Mouse (Mus musculus) yolk sac, embryonic 10.5 days (tissue): ENCODE data around the gene Apaf1.

ENCODE experiments used
- DNase-seq: peaks from one replicate; pipeline ENCODE4 v3.0.0-alpha.2; 2017; ENCODE audit warnings: low spot score

Apaf1 gene

GRCm38 (mm10) chr10:91081959-91082507 lies 537 bp downstream of the Apaf1 start:
- peak; percentile 61 for DNase-seq

GRCm38 (mm10) chr10:91080540-91080939 lies 2.0 kb downstream of the Apaf1 start:
- DNase-seq: no peak

DNA sequence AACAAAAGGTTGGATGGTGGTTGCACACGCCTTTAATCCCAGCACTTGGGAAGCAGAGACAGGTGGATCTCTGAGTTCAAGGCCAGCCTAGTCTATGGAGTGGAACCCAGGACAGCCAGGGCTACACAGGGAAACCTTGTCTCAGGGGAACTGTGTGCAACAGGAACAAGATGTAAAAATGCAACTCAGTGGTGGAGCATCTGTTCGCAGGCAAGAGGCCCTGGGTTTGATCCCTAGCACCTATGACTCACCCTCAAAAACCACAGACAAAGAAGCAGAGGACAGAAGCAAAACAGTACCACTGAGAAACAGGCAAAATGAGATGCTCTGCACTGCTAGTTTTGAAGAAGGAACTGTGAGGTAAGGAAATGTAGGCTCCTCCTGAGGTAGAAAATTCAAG lies 5.9 kb downstream of the Apaf1 start:
- no peak for DNase-seq

GRCm38 (mm10) chr10:91073345-91073744 lies 9.2 kb downstream of the Apaf1 start:
- no peak for DNase-seq

DNA sequence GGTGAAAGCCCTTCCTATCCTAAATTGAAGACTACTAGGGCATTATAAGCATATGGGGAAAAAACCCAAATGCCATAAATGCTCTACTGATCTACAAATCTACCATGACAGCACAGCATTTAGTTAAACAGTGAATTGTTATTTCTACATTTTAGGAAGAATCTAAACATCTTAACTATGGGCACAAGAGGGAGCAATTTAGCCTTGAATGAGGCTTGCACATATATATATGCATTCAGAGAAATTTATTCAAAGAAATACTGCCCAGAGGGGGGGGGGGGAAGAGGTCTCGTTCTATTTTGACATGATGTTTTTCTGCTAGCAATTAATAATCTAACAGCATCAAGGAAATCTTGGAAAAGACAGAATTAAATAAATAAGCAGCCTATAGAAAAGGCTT lies 10.8 kb downstream of the Apaf1 start:
- DNase-seq: no peak

GRCm38 (mm10) chr10:91062355-91062754 lies 20.2 kb downstream of the Apaf1 start:
- DNase-seq: no peak

- DNase-seq: no peak
Observed at GRCm38 (mm10) chr10:91060742-91061141, 21.8 kb downstream of the Apaf1 start.

DNA sequence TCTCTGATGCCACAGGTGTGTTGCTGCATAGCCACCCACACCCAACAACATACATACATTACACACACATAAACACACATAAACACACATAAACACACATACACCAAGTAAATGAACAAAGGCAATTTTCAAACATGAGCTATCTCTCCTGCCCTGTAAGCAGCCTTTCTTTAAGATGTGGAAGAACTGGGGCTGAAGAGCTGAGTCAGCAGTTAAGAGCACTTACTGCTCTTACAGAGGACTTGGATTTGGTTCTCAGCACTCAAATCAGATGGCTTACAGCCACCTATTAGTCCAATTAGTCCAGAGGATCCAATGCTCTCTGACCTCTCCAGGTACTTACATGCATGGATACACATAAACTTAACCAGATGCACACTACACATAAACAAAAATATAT lies 29.8 kb downstream of the Apaf1 start:
- DNase-seq: no peak

GRCm38 (mm10) chr10:91051156-91051555 lies 31.4 kb downstream of the Apaf1 start:
- DNase-seq: no peak

DNA sequence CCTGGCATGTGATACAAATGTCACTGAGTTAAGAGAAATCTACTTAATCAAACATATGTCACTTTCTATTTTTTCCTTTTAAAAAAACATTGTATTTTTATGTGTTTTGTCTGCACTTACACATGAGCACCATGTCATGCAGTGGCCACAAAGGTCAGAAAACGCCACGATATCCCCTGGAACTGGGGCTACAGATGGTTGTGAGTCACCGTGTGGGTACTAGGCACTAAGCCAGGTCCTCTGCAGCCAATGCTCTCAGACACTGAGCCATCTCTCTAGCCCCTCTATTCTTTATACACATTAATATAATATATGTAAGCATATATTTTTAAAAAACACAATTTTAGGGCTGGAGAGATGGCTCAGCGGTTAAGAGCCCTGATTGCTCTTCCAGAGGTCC lies 32.9 kb downstream of the Apaf1 start:
- no peak for DNase-seq

GRCm38 (mm10) chr10:91033942-91034341 lies 48.6 kb downstream of the Apaf1 start:
- DNase-seq: peak; percentile 40

DNA sequence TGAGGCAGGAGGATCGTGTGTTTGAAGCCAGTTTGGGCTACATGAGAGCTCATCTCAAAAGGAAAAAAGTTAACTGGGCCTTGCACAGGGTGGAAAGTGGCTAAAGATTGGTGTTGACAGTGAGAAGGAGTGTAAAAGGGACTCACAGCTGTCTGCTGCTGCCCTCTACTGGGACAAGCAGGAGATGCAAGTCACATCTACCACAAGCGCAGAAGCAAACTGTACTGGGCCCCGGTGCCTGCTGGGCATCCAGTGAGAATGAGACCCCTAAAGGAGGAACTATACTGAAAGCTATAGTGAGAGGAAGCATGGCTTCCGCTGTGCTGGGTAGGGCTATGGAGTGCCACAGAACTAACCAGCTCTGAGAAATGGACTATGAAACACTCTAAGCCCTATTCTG lies 50.2 kb downstream of the Apaf1 start:
- peak; percentile 49 for DNase-seq

DNA sequence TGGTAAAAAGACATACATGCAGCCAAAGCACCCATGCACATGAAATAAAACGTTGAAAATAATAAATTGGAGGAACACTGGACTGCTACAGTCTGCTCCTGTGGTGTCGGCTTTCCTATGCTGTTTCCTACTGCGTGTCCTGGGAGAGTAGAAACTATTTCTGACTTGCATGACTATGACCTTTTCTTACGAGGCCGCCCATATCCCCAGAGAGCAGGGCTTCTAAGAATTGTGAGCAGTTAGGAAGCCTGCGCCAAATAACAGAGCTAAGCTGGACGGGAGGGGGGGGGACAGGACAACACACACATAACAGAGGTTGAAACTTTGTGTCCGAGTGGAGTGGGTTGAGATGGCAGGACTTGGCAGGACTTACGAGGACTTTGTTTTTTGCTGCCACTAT lies 51.4 kb downstream of the Apaf1 start:
- no peak for DNase-seq

DNA sequence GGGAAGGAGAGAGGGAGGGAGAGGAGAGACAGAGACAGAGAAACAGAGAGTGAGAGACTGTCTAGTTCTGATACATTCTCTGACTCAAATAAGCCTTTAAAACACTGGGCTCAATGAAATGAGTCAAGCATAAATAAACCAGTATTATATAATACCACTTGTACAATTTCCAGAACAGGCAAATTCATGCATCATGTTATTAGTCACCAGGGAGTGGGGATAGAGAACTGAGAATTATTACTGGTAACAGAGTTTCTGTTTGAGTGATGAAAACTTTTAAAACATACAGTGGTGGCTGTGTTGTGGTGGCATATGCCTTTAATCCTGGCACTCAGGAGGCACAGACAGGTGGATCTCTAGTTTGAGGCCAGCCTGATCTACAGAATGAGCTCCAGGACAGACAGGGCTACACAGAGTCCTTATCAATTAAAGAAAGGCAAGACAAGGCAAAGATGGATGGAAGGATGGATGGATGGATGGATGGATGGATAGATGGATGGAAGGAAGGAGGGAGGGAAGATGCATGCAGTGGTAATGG lies 53.5 kb downstream of the Apaf1 start:
- DNase-seq: no peak

- DNase-seq: no peak
Observed at GRCm38 (mm10) chr10:91027964-91028363, 54.6 kb downstream of the Apaf1 start.

DNA sequence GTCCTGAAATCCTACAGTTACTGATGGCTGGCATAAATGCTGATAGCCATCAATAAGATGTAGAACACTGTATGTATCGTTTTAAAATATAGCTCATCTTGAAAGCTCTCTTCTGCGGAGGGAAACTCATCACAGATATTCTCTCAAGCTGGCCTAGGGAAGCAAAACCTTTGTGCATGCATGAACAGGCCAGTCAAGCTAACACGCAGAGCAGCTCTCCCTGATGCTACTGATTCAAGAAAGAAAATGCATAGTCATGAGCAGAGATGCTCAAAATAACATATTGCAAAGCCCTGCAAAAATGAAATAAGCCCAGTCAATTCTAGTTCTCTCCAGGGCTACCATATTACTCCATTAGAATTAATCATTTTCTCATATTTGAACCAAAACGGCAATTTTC lies 55.1 kb downstream of the Apaf1 start:
- no peak for DNase-seq

DNA sequence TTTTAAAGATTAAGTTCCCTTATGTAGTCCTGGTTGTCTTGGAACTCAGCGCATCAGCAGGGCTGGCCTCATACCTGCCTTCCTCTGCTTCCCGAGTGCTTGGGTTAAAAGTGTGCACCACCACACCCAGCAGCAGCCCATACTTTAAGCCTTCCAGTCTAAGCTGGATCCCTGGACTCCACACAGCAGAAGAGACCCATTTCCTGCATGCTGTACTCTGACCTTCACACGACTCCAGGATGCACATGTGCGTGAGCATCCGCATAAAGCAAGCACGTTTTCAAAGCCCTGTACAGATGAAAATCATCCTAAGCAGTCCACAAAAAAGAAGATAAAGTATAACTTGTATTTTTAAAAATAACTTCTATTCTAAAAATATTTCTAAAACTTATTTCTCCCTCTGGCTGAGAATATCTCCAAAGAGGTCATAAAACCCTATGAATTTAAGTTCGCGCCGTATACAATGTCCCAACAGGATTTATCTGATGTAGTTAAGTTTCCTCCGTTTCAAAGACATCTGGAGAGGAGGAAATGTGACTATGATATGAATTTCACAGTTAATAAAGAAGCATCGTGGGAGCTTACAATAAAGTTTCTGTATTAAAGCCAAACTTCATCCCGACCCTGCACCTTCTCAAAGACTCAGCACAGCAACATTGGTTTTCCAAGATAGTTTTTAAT lies 76.6 kb downstream of the Apaf1 start:
- no peak for DNase-seq

DNA sequence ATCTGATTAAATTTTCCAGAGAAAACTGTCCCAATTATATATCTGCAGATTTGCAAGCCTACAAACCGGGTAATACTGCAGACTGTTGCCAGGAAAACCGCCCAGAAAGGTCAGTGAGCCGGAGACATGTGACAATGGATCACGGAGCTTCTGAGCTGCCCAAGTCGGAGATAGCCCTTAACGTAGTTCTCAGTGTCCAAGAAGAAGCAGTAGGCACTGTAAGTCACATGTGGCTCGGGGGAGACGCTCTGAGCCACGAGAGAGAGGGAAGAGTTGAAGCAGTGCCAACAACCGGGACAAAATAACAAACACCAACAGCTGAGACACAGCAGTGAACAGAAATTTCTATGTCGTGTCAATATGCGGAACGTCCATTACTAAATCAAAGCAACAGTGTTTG lies 81.1 kb downstream of the Apaf1 start:
- DNase-seq: no peak

DNA sequence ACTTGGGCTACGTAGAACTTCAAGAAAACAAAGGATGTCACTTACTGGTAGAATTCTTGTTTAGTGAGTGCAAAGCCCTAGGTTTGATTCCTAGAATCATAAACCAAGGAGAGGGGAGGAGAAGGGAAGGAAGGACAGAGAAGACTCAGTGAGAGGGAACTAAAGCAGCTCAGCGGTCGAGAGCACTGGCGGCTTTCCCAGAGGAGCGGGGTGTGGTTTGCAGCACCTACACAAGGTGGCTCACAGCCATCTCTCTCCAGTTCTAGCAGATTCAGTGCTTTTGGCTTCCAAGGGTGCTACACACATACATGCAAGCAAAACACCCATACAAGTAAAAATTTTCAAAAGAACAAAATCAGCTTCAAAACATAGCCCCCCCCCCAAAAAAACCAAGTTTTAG lies 82.7 kb downstream of the Apaf1 start:
- DNase-seq: no peak

DNA sequence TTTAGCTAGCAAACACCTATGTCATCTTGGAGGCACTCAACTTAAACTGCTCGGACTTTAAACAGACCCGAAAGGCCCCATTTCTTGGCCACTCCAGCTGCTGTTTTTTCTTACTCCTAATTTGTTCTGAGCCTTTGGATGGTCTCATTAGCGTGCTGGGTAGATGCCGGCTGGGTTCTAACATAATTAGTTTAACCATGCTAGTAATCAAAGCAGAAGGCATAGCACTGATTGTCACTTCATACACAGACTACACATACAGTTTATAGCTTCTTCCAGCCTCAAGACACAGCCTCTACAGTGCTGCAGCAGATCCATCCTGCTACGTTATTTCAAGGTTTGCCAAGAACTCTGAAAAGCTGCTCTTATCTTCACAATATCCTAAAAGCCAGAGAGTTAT lies 88.7 kb downstream of the Apaf1 start:
- no peak for DNase-seq

- no peak for DNase-seq
Observed at GRCm38 (mm10) chr10:90992237-90992636, 90.3 kb downstream of the Apaf1 start.

- no peak for DNase-seq
Observed at GRCm38 (mm10) chr10:90990340-90990739, 92.2 kb downstream of the Apaf1 start.

DNA sequence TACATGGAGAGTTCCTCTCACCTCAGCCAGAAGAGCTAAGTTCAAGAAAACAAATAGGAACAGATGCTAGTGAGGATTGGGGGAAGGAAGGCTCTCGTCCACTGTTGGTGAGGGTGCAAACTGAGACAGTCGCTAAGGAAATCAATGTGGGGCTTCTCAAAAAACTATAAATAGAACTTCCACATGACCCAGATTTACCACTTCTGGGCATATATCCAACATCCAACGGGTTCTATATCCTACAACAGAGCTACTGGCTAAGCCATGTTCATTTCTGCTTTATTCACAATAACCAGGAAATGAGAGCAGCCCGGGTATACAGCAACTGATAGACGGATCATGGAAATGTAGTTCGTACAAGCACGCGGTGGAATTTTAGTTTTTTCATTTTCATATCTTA lies 99.5 kb downstream of the Apaf1 start:
- no peak for DNase-seq

- no peak for DNase-seq
Observed at GRCm38 (mm10) chr10:90981811-90982210, 100.8 kb downstream of the Apaf1 start.
